Mouse (Mus musculus) hindbrain, postnatal 0 days (tissue): ENCODE data around the gene Dhx16. TPM values are rescaled to one million over a fixed set of nuclear protein-coding genes. Genes with fewer than 3 reads are reported as not detected.

Experiments
- ATAC-seq: fragments of 200-750 bp; cut with Nextera tagmentation; 2 replicates; pipeline ENCODE4 v1.8.0; 2017; ENCODE audit warnings: mild to moderate bottlenecking, moderate TSS enrichment, moderate library complexity
- DNase-seq: peaks from one replicate; pipeline ENCODE4 v3.0.0-alpha.2; 2015; ENCODE audit warnings: low spot score
- H3K27ac ChIP-seq: fragments of 300-500 bp; sonication (generic); 2 replicates; pipeline ENCODE4 v1.5.1; 2014; ENCODE audit warnings: mild to moderate bottlenecking
- H3K27me3 ChIP-seq: fragments of 300-500 bp; sonication (generic); 2 replicates; pipeline ENCODE4 v1.6.1; 2014; ENCODE audit warnings: low read length, mixed read lengths; ENCODE audit not compliant: insufficient read depth
- H3K36me3 ChIP-seq: fragments of 300-500 bp; sonication (generic); 2 replicates; pipeline ENCODE4 v1.6.1; 2014; ENCODE audit warnings: low read length, mixed read lengths; ENCODE audit not compliant: insufficient read depth
- H3K4me1 ChIP-seq: fragments of 300-500 bp; sonication (generic); 2 replicates; pipeline ENCODE4 v1.6.1; 2014; ENCODE audit warnings: antibody characterized with exemption, low read length, mixed read lengths; ENCODE audit not compliant: insufficient read depth
- H3K4me2 ChIP-seq: fragments of 300-500 bp; sonication (generic); 2 replicates; pipeline ENCODE4 v1.6.1; 2014; ENCODE audit warnings: low read depth, mild to moderate bottlenecking, low read length, moderate library complexity, mixed read lengths
- H3K4me3 ChIP-seq: fragments of 300-500 bp; sonication (generic); 2 replicates; pipeline ENCODE4 v1.5.1; 2014; ENCODE audit warnings: low read length
- H3K9ac ChIP-seq: fragments of 300-500 bp; sonication (generic); replicated peaks from 2 replicates; pipeline ENCODE4 v1.6.1; 2014; ENCODE audit warnings: mild to moderate bottlenecking, low read length, moderate library complexity, mixed read lengths
- H3K9me3 ChIP-seq: fragments of 300-500 bp; sonication (generic); 2 replicates; pipeline ENCODE4 v1.6.1; 2016; ENCODE audit warnings: low read length, mixed read lengths
- CTCF ChIP-seq: IDR thresholded peaks from 2 replicates; pipeline ENCODE4 v1.5.1; 2016; ENCODE audit warnings: antibody characterized with exemption, control low read depth, low read depth
- WGBS: fragments of 180-500 bp; shearing (Covaris S2); extraction: QIAGEN DNeasy Blood & Tissue Kit; methylation state at CpG from one replicate; pipeline ENCODE4 v1.1.7; 2014; 5-methylcytosine and 5-hydroxymethylcytosine counted together
- polyA plus RNA-seq: library from polyadenylated mRNA; unstranded; fragments of >200 nt; fragmentation: Nextera tagmentation; extraction: Ambion mirVana; gene quantifications from 2 replicates; pipeline ENCODE4 v1.2.1, GENCODE M21; 2015
- total RNA-seq: library from RNA; depleted of rRNA; stranded (reverse); fragments of >200 nt; gene quantifications from 2 replicates; pipeline ENCODE4 v1.2.3, GENCODE M21; 2014

Dhx16 gene
- total and polyA plus RNA-seq, 2 experiments from 2014 or later, result 23.1 to 33.2 TPM

DNA sequence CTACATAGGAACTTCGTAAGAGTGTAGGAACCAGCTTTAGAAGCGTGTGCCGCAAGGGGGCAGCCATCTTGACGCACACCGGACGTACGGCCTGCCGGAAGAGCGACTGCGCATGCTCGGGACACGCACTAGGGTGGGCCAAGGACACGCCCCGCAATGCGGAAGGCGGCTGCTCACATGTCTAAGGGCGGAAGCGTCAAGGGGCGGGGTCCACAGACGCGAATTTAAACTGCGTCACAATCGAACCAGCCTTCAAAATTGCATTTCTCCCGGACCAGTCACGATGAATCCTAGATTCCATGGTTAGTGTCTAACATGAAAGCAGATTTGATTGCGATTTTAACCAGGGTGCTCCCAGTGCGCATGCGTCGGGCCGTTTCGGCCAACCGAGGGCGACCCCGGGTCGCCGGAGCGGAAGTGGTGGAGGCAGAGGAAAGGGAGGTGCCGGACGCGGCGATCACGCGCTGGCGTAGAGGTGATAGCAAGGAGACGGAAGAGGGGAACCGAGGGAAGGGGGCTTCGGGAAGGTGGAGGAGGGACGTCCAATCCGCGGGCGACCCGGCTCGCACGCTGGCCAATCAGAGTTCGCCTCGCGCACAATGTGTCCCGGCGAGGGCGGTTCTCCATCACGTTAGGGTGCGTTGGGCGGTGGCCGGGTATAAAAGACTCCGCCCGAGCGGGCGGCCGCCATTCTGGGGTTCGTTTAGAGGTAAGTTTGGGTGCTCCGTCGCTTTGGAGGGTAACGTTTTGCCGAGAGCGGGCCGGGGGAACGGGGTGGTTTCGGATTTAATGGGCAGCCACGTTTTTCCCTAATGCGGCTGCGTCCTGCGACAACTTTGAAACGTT is 36.9 kb downstream of the Dhx16 start, which contains the start of the genes Mrps18b and Ppp1r10:
Gene Mrps18b, minus strand, starts transcription at position 93 of the 846 bp plus-strand sequence.
Gene Ppp1r10, plus strand, starts transcription at position 138 of the 846 bp plus-strand sequence.
- Histone ChIP-seq H3K9me3 (no peaks in the 10 kb centered on the region), H3K27me3 (no peaks in the 10 kb centered on the region), H3K27ac (peak within 1 kb of the TSS; percentile 98), H3K4me1 (peaks cover 24% of the 10 kb centered on the region), H3K4me2 (peak within 1 kb of the TSS; percentile 90), H3K4me3 (peak within 1 kb of the TSS; percentile 73), H3K36me3 (peaks cover 10% of the 10 kb centered on the region; the same call in 1 of the 2 replicates), H3K9ac (peak within 1 kb of the TSS; percentile 97)
- peak; percentile 79 for TF ChIP-seq CTCF
- peak; percentile 95 for ATAC-seq
- under 1% methylated on average over 83 of the region's 83 CpGs for WGBS
- DNase-seq, result peak; percentile 100

DNA sequence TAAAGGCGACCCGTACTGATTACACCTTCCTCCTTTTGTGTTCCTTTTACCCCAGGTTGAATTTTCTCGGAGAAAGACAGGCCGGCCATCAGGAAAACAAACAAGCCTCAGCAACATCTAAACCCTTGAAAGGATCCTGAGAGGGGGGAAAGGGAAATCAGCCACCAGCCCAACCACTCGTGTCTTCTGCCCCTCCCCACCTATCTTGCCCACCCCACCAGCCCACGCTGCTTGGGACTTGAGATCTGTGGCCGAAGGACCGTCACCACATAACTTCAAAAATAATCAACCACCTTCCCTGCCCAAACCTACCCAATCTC is 37.5 kb downstream of the Dhx16 start:
- no peaks in the 10 kb centered on the region for H3K9me3 ChIP-seq
- H3K4me2 ChIP-seq, result peak overlapping the region; percentile 90
- H3K4me3 ChIP-seq, result peak overlapping the region; percentile 73
- 0% methylated on average over 8 of the region's 8 CpGs for WGBS
- peaks cover 10% of the 10 kb centered on the region; the same call in 1 of the 2 replicates for H3K36me3 ChIP-seq
- H3K9ac ChIP-seq, result peak overlapping the region; percentile 97
- H3K27ac ChIP-seq, result peak overlapping the region; percentile 98
- ATAC-seq, result no peak
- H3K4me1 ChIP-seq, result peaks cover 24% of the 10 kb centered on the region
- no peaks in the 10 kb centered on the region for H3K27me3 ChIP-seq
- TF ChIP-seq CTCF, result no peak
- peak; percentile 39 for DNase-seq

DNA sequence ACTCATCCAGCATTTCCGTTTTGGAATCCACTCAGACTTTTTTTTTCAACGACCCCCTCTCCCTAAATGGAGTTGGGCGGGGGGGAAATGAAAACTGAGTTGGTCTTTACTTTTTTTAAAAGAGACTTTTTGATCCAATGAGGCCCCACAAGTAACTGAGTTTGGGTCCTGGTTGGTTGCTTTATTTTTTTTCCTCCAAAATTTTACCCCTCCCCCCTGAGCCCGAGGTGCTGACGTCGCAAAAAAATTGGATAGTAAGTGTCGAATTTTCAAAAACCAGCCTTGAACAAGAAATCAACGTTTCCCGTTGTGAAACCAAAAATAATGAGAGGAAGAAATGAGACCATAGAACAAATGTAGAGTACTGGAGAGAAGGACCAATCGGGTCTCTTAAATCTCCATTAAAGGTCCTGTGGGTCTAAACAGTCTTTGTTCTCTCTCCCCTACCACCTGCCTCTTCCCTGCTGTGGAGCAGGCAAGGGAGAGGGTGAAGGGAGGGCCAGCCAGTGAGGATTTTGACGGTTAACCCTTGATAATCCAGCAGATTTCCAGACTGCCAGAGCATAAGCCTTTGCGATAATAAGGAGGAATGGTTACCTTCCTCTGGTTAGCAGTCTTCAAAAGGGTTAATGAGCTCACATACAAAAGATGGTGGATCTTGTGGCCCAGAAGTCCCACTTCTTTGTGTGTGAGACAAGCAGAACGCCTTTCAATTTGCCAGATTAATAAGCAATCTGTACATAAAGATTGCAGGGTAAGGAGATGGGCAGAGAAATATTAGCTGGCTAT is 38.0 kb downstream of the Dhx16 start:
- ATAC-seq (peak; percentile 36), DNase-seq (peak; percentile 89)
- peaks cover 28% of the 10 kb centered on the region for H3K4me1 ChIP-seq
- H3K4me3 ChIP-seq, result peak overlapping the region; percentile 73
- no peaks in the 10 kb centered on the region for H3K27me3 ChIP-seq
- no peaks in the 10 kb centered on the region for H3K9me3 ChIP-seq
- peak overlapping the region; percentile 90 for H3K4me2 ChIP-seq
- peak overlapping the region; percentile 98 for H3K27ac ChIP-seq
- peak overlapping the region; percentile 97 for H3K9ac ChIP-seq
- no peak for TF ChIP-seq CTCF
- under 1% methylated on average over 13 of the region's 13 CpGs for WGBS
- peaks cover 10% of the 10 kb centered on the region; the same call in 1 of the 2 replicates for H3K36me3 ChIP-seq

DNA sequence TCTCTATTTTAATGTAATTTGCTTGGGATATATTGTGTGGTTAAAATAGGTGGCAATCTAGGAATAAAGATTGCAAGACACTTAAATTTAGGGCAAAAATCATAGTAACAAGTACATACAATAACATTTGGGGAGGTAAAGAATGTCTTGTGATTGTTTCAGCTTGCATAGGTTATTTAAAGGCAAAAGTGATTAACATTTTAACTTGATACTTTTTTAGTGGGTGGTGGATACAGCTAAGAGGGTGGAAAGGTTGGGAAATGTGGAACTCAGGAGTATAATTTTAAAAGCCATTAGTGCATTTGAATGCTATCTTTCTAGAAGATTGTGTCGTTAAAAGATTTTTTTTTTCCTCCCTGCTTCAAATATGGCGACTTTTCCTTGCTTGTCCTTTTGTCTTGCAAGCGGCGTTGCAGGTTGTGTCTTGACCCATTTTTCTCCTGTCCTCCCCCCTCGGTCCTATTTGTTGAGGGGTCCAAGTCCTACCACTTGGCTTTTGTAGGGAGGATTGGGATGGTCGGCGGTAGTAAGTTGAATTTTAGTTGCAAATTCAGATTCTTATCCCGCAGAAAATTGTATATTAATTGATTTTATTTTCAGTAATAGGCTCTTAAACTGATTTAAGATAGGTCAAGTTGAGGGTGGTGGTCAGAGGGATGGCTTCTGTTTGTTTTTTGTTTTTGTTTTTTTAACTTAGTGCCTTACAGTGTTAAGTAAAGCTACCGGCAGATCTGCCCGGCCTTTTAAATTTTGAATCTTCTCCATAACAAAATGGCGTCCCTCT is 38.8 kb downstream of the Dhx16 start:
- Histone ChIP-seq H3K27ac (peak overlapping the region; percentile 98), H3K4me1 (peaks cover 28% of the 10 kb centered on the region), H3K9ac (peak overlapping the region; percentile 97), H3K4me2 (peak overlapping the region; percentile 90), H3K9me3 (no peaks in the 10 kb centered on the region), H3K4me3 (peak overlapping the region; percentile 73), H3K27me3 (no peaks in the 10 kb centered on the region), H3K36me3 (0 out of 2 replicates have a peak, but pooled peaks cover 9% of the 10 kb centered on the region)
- no peak for TF ChIP-seq CTCF
- DNase-seq, result peak; percentile 81
- ATAC-seq, result no peak
- WGBS, result under 1% methylated on average over 11 of the region's 11 CpGs

DNA sequence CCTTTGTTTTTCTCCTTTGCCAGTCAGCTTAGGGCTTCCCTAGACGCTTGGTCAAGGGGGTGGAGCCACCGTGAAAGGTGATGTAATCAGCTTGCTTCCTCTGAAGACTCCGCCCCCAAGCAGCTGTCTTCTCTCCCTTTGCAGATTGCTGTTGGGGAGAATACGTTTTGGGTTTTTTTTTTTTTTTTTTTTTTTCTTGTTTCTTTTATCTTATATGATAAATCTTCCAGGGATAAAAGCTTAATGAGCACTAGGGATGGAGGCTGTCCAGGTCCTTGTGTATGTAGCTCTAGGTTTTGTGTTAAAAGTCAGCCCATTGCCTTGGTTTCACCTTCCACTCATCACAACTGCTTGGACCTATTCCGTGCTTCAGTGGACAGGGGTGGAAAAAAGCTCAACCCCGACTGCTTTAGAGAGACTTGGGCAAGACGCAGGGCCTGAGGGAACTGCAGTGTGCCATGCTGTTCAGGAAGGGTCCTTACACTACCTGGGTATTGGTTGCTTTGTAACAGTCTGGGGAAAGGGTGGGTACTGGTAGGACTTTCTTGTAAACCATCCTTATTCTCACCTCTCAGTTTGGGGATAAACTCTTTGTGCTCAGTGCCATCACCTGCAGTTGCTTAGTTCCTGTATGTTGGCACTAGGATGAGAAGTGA is 39.6 kb downstream of the Dhx16 start:
- WGBS, result 8% methylated on average over 7 of the region's 7 CpGs

More for the DNA sequence above, 39.6 kb downstream of the Dhx16 start:
- Histone ChIP-seq H3K4me1 (peaks cover 28% of the 10 kb centered on the region), H3K9me3 (no peaks in the 10 kb centered on the region), H3K4me2 (peak overlapping the region; percentile 90), H3K4me3 (peak overlapping the region; percentile 73), H3K36me3 (peaks cover 13% of the 10 kb centered on the region), H3K27ac (peak overlapping the region; percentile 98), H3K27me3 (no peaks in the 10 kb centered on the region), H3K9ac (peak overlapping the region; percentile 97)
- DNase-seq (peak; percentile 99), ATAC-seq (peak; percentile 64)
- no peak for TF ChIP-seq CTCF
